Mouse (Mus musculus) embryonic facial prominence, embryonic 10.5 days (tissue): ENCODE measurements around the gene Zfp451. TPM values are rescaled to one million over a fixed set of nuclear protein-coding genes. Genes with fewer than 3 reads are reported as not detected.
"Not testable (repeated sequence)": the region's sequence is repeated elsewhere in the genome, so short reads cannot be mapped to it uniquely, and the experiment has no call there.

Experiments used
- DNase-seq: peaks from one replicate; pipeline ENCODE4 v3.0.0-alpha.2; 2017; ENCODE audit warnings: low spot score
- H3K27ac ChIP-seq: fragments of 300-500 bp; sonication (generic); replicated peaks from 2 replicates; pipeline ENCODE4 v1.5.1; 2016; ENCODE audit warnings: mild to moderate bottlenecking
- H3K27me3 ChIP-seq: fragments of 300-500 bp; sonication (generic); replicated peaks from 2 replicates; pipeline ENCODE4 v1.6.1; 2016; ENCODE audit warnings: low read depth, mild to moderate bottlenecking; ENCODE audit not compliant: poor library complexity, severe bottlenecking
- H3K36me3 ChIP-seq: fragments of 300-500 bp; sonication (generic); replicated peaks from 2 replicates; pipeline ENCODE4 v1.6.1; 2016; ENCODE audit warnings: mild to moderate bottlenecking, moderate library complexity
- H3K4me1 ChIP-seq: fragments of 300-500 bp; sonication (generic); 2 replicates; pipeline ENCODE4 v1.6.1; 2016
- H3K4me3 ChIP-seq: fragments of 300-500 bp; sonication (generic); 2 replicates; pipeline ENCODE4 v1.5.1; 2016; ENCODE audit warnings: mild to moderate bottlenecking, moderate library complexity
- H3K9me3 ChIP-seq: fragments of 300-500 bp; sonication (generic); 2 replicates; pipeline ENCODE4 v1.6.1; 2016; ENCODE audit warnings: mild to moderate bottlenecking
- WGBS: fragments of 180-500 bp; shearing (Covaris S2); methylation state at CpG from one replicate; pipeline ENCODE4 v1.1.7; 2016; 5-methylcytosine and 5-hydroxymethylcytosine counted together
- polyA plus RNA-seq: library from polyadenylated mRNA; unstranded; fragments of >200 nt; fragmentation: Nextera tagmentation; extraction: Ambion mirVana; gene quantifications from 2 replicates; pipeline ENCODE4 v1.2.1, GENCODE M21; 2016

Zfp451 gene
- polyA plus RNA-seq, 1 experiment from 2014 or later, result 35.7 TPM

DNA sequence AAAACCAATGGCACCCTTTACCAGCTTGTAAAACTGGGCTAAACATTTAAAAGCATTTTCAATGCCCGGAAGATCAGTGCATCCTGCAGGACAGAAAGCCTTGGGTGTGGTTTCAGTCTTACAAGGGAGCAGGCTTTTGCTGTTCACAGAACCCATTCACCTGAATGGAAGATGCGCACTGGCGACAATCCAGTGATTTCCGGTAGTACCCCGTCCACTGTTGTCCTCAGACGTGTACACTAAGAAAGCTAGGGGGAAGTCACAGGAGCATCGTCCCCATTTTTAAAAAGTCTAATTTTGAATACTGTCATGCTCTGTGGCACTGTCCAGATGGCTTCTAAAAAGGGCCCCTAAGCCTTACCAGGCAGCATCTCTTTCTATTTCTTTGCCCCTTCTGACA is 58.6 kb downstream of the Zfp451 start:
- no peaks in the 10 kb centered on the region for H3K27me3 ChIP-seq
- H3K36me3 ChIP-seq, result peaks cover 49% of the 10 kb centered on the region
- H3K4me3 ChIP-seq, result peak overlapping the region; percentile 80
- H3K4me1 ChIP-seq, result peaks cover 30% of the 10 kb centered on the region
- WGBS, result 87% methylated on average over 7 of the region's 7 CpGs
- DNase-seq, result no peak
- H3K9me3 ChIP-seq, result no peaks in the 10 kb centered on the region
- no peak overlapping the region for H3K27ac ChIP-seq

DNA sequence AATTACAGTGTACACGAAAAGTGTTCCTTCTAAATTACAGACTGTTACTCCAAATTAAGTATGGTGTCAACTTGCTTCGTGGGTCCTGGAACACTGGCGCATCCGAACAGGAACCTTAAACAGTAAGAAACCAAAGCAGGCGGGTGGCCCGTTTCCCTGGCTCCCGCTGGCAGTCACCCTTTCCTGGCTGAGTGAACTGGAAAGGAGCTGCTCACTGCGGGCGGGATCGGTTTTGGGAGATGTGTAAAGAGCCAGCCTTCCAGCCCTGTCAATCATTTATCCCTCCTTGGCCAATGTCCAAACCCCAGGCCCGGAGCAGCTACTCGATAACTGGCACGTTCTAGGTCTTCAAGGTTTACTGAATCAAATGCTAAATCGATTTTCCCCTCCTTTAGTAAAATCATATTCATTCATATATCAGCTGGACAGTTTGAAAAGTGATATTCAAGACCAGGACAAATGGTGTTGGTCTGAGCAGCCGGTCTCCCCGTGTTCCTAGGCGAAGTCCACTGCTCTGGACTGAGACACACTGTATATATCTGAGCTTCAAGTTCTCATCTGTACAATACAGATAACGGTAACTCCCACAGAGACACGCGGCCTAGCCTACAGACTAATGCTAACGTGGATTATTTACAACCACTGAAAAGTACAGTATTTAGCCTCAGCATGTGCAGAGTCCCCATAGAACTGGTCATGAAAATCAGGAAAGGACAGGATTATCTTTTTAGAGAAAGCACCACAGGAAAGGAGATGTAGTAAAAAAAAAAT is 59.2 kb downstream of the Zfp451 start:
- Histone ChIP-seq H3K4me1 (peaks cover 30% of the 10 kb centered on the region), H3K36me3 (peaks cover 46% of the 10 kb centered on the region), H3K27ac (no peak overlapping the region), H3K9me3 (no peaks in the 10 kb centered on the region), H3K4me3 (no peak overlapping the region), H3K27me3 (no peaks in the 10 kb centered on the region)
- 94% methylated on average over 21 of the region's 21 CpGs for WGBS
- DNase-seq, result no peak

DNA sequence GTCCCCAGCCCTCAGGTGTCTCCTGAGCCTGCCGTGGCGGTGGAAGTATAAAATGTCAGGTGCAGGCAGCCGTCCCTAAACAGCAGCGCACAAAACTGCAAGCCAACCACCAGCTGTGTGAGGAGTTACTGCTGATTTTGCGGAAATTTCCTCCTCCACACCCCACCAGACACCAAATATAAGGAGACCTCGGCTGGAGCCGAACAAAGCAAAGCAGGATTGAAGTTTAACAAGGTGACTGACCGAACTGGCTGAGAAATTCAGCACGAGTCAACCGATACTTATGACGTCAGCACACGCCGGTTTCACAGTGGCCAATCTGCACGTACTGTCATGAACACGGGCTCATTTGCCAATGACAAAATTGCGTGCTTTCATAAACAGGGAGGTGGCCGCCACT is 60.3 kb downstream of the Zfp451 start:
- H3K9me3 ChIP-seq, result no peaks in the 10 kb centered on the region
- peaks cover 44% of the 10 kb centered on the region for H3K36me3 ChIP-seq
- H3K27me3 ChIP-seq, result no peaks in the 10 kb centered on the region
- H3K4me1 ChIP-seq, result peaks cover 30% of the 10 kb centered on the region
- no peak for DNase-seq
- 95% methylated on average over 17 of the region's 17 CpGs for WGBS
- no peak overlapping the region for H3K27ac ChIP-seq
- no peak overlapping the region for H3K4me3 ChIP-seq

DNA sequence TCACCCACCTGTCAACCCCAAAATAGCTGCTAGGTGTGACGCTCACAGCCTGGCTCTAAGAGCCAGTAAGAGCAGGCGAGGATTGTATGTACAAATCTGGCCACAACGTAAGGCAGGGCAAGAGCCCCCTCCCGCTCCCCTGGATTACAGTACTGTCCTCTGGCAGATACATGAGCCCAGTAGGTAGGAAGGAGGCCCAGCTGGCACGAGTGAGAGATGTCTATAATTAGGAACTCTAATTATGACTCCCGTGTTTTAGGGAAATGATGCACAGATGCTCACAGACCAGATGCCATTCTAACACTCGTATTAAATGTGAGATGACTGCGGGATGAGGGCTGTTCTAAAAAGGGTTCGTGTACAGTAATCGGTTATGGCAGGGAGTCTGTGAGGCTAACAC is 63.1 kb downstream of the Zfp451 start:
- peaks cover 72% of the 10 kb centered on the region for H3K36me3 ChIP-seq
- H3K4me3 ChIP-seq, result no peak overlapping the region
- no peaks in the 10 kb centered on the region for H3K9me3 ChIP-seq
- WGBS, result 90% methylated on average over 10 of the region's 10 CpGs
- H3K27ac ChIP-seq, result no peak overlapping the region
- DNase-seq, result no peak
- H3K4me1 ChIP-seq, result peaks cover 9% of the 10 kb centered on the region
- no peaks in the 10 kb centered on the region for H3K27me3 ChIP-seq

DNA sequence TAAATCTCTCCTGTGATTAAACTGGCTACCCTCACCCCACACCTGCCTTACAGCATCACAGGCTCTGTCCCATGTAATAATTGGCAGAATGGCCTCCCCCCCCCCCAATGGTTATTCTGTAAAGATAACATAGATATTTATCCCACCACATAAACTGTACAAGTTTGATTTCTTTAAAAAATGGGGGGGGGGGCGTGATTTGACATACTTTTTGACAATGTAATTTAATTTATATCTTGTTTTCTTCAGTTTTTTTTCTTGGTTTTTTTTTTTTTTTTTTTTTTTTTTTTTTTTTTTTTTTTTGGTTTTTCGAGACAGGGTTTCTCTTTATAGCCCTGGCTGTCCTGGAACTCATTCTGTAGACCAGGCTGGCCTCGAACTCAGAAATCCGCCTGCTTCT is 64.7 kb downstream of the Zfp451 start:
- 85% methylated on average over 4 of the region's 4 CpGs for WGBS
- H3K4me1 ChIP-seq, H3K4me3 ChIP-seq, H3K9me3 ChIP-seq, H3K27ac ChIP-seq, DNase-seq, H3K27me3 ChIP-seq: not testable (repeated sequence)
- peaks cover 83% of the 10 kb centered on the region for H3K36me3 ChIP-seq

DNA sequence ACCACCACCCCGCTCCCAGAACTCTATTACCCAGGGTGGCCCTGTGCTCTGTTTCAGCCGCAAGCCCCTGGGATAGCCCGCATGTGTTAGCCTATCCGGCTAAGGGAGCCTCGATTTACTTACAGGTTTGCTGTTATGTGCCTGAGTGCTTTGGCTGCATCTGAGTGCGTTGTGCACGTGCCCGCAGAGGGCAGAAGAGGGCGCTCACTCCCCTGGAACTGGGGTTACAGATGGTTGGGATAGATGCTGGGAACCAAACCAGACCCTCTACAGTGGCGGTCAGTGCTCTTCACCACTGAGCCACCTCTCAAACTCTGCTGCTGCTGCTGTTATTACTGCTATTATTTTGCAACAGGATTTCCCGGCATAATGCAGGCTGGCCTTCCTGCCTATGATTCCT is 65.3 kb downstream of the Zfp451 start:
- DNase-seq, result no peak
- Histone ChIP-seq H3K27me3 (no peaks in the 10 kb centered on the region), H3K9me3 (no peaks in the 10 kb centered on the region), H3K4me3 (no peak overlapping the region), H3K4me1 (no peaks in the 10 kb centered on the region), H3K27ac (no peak overlapping the region), H3K36me3 (peaks cover 82% of the 10 kb centered on the region)
- 94% methylated on average over 11 of the region's 11 CpGs for WGBS

DNA sequence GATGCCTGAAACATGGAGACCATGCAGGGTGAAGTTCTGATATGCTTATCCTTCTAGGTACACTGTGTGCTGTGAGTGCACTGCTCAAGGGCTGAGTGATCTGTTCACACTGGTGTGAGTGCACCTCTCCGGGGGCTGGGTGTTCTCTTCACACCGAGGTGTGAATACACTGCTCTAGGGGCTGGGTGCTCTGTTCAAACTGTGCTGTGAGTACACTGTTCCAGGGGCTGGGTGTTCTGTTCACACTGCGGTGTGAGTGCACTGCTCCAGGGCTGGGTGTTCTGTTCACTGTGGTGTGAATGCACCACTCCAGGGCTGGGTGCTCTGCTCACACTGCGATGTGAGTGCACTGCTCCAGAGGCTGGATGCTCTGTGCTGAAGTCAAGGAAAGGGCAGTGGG is 68.5 kb downstream of the Zfp451 start:
- Histone ChIP-seq H3K4me3 (no peak overlapping the region), H3K27me3 (no peaks in the 10 kb centered on the region), H3K27ac (no peak overlapping the region), H3K4me1 (no peaks in the 10 kb centered on the region), H3K9me3 (no peaks in the 10 kb centered on the region), H3K36me3 (peaks cover 79% of the 10 kb centered on the region)
- no peak for DNase-seq
- WGBS, result 96% methylated on average over 4 of the region's 4 CpGs

DNA sequence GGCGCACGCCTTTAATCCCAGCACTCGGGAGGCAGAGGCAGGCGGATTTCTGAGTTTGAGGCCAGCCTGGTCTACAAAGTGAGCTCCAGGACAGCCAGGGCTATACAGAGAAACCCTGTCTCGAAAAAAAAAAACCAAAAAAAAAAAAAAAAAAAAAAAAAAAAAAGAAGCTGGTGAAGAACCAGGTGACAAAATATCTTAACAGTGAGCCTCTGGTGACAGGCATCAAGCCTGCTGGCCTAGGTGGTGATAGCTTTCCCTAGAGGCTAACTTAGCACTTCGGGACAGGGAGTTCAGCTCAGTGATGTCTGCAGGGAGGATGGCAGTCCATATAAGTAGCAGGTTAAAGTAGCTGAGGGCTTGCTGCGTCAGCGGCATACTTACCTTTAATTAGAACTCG is 69.6 kb downstream of the Zfp451 start:
- H3K27ac ChIP-seq, DNase-seq, H3K27me3 ChIP-seq, H3K4me3 ChIP-seq, H3K9me3 ChIP-seq, H3K4me1 ChIP-seq: not testable (repeated sequence)
- 95% methylated on average over 9 of the region's 9 CpGs for WGBS
- H3K36me3 ChIP-seq, result peaks cover 86% of the 10 kb centered on the region

DNA sequence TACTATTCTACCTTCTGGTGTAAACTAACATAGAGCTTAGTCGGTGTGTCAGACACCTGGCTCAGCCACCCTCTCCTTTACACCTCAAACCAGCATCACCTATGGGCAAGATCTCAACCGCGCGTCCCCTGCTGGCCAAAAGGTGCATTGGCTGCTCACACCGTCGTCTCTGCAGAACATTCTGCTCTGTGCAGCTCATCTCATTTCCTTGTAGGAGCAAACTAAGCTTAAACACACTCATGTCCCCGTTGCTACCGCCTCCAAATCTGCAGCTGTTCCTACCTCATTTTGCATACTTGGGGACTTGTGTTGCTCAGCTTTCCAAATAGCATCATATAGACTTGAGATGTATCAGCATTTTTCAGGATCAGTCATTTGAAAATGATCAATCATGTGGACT is 71.5 kb downstream of the Zfp451 start:
- Histone ChIP-seq H3K9me3 (no peaks in the 10 kb centered on the region), H3K4me3 (no peak overlapping the region), H3K4me1 (no peaks in the 10 kb centered on the region), H3K27ac (no peak overlapping the region), H3K27me3 (no peaks in the 10 kb centered on the region), H3K36me3 (peaks cover 88% of the 10 kb centered on the region)
- peak; percentile 57 for DNase-seq
- whole genome bisulfite sequencing, result 18% methylated on average over 8 of the region's 8 CpGs

DNA sequence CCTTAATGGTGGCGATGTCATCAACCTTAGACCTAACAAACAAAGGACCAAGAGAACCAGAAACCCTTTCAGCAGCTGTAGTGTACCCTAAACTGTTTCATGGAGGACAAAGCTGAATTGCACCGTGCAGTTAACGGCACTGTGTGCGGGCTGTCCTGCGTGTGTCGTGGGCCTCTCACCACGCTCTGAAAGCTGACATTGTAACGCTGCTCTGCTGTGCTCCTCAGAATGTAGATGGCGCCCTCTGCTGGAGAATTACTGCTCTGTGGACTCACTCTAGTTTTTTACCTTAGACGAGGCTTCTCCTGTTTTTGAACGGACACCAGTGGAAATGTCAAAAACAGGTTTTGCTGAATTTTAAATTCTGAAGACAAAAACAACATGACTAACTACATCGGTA is 75.1 kb downstream of the Zfp451 start:
- DNase-seq, result peak; percentile 80
- Histone ChIP-seq H3K9me3 (no peaks in the 10 kb centered on the region), H3K27ac (no peak overlapping the region), H3K4me3 (no peak overlapping the region), H3K27me3 (no peaks in the 10 kb centered on the region), H3K36me3 (peaks cover 90% of the 10 kb centered on the region), H3K4me1 (no peaks in the 10 kb centered on the region)
- 41% methylated on average over 12 of the region's 12 CpGs for WGBS

DNA sequence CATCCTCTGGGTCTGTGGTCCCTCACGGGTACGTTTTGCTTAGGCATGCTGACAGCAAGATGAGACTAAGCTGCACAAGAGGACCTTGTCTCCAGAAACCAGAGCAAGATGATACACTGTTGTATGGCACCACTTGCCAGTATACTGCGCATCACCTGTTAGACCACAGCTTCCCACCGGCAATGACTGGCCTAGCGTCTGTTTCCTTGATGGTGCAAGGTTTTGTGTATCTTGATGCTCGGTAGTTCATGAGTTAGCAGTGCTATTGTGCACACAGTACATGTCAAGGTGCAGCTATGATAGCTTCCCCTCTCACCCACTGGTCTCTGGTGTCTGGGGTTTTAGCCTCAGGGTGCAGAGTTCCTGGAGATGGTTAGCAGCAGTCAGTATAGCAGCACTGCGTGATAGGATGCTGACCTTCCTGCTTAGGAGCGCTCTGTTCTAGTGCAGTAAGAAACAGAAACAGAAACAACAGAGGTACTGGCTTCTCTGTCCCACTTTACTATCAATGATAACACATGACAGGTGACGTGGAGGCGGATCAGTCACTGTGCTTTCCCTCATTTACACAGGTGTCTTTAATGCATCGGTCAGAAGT is 75.6 kb downstream of the Zfp451 start:
- DNase-seq, result no peak
- H3K4me3 ChIP-seq, result no peak overlapping the region
- no peak overlapping the region for H3K27ac ChIP-seq
- H3K27me3 ChIP-seq, result no peaks in the 10 kb centered on the region
- H3K4me1 ChIP-seq, result no peaks in the 10 kb centered on the region
- H3K9me3 ChIP-seq, result no peaks in the 10 kb centered on the region
- H3K36me3 ChIP-seq, result peaks cover 90% of the 10 kb centered on the region
- WGBS, result 87% methylated on average over 11 of the region's 11 CpGs

DNA sequence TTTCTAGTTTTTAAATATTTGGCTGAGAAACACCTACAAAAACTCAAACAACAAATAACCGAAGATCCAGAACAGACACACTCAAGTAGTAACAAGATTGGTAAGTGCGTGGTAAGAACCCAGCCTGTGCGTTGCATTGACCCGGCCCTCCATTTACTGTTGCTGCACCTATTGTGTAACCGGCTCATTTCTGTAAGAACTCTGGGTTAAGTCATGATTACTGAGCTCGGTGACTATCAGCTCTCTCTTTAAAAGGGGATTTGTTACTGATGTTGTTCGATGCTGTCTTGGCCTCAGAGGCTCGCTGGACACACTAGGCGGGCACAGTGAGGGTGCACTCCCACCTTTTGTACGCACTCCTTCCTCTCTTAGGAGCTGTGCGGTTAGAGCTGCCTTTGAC is 76.1 kb downstream of the Zfp451 start:
- WGBS, result 93% methylated on average over 11 of the region's 11 CpGs
- no peak overlapping the region for H3K4me3 ChIP-seq
- no peaks in the 10 kb centered on the region for H3K4me1 ChIP-seq
- H3K36me3 ChIP-seq, result peaks cover 92% of the 10 kb centered on the region
- H3K27ac ChIP-seq, result no peak overlapping the region
- H3K27me3 ChIP-seq, result no peaks in the 10 kb centered on the region
- H3K9me3 ChIP-seq, result no peaks in the 10 kb centered on the region
- no peak for DNase-seq

DNA sequence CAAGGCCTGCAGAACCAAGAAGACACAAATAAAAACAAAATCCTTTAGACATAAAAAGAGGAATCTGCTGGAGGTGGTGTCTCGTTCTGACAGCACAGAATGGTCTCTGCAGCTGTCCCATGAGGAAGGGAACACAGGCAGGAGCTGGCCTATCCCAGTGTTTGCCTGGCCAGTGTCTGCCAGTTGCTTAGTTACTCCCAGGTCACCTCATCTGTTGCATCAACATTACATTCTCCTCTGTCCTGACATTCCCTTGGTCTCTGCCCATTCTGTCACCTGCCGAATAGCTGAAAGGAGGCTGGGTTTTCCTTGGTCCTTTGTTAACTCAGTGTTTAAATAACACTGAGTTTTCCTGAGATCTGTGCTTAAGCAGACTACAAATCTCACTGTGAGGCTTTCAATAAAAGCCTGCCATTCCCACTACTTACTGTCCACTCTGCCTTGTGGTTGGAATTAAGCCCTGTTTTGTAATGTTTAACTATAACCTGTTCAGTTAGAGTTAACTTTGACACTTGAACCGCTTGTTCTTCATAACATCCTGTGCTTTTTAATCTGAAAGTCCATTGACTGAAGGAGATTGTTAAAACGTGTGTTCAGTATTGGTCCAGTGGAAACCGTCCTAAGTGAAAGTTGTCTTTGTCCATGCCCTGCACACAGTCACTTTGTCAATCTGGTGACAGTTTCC is 80.3 kb downstream of the Zfp451 start:
- 83% methylated on average over 5 of the region's 5 CpGs for WGBS
- no peaks in the 10 kb centered on the region for H3K27me3 ChIP-seq

More for the DNA sequence above, 80.3 kb downstream of the Zfp451 start:
- no peaks in the 10 kb centered on the region for H3K4me1 ChIP-seq
- no peak overlapping the region for H3K4me3 ChIP-seq
- H3K27ac ChIP-seq, result no peak overlapping the region
- no peaks in the 10 kb centered on the region for H3K9me3 ChIP-seq
- peaks cover 100% of the 10 kb centered on the region for H3K36me3 ChIP-seq
- no peak for DNase-seq
